Mouse (Mus musculus): Measurements from ENCODE around the gene Daam1.

GRCm38 (mm10) chr12:71969941-71970629 is 139.2 kb downstream of the Daam1 start:
- TF ChIP-seq CTCF (IDR thresholded peaks at IDR 0.05; ENCODE audit: low read depth, low read length): no peak
- TF ChIP-seq POLR2A (IDR thresholded peaks at IDR 0.05; ENCODE audit: extremely low read depth, insufficient read depth, low read length): no peak
